Mouse (Mus musculus) adrenal gland (tissue): ENCODE results near the gene Fam155a.
"Not testable (repeated sequence)": the region's sequence is repeated elsewhere in the genome, so short reads cannot be mapped to it uniquely, and the experiment has no call there.

ENCODE experiments used
- intact Hi-C: fragments of 180-260 bp; cut with DNase I; formaldehyde crosslinking; loops from one replicate; pipeline ENCODE4 v1.15.1; 2025

Gene Fam155a

GRCm38 (mm10) chr8:9406204-9406603 is 364.8 kb downstream of the Fam155a start:
- intact Hi-C loops, result no loop called here

GRCm38 (mm10) chr8:9404651-9405050 is 366.3 kb downstream of the Fam155a start:
- intact Hi-C loops, result no loop called here

- intact Hi-C loops, result no loop called here
Measured at GRCm38 (mm10) chr8:9402393-9402792, 368.6 kb downstream of the Fam155a start.

GRCm38 (mm10) chr8:9398606-9399263 is 372.2 kb downstream of the Fam155a start:
- intact Hi-C loops, result no loop called here

- intact Hi-C loops, result no loop called here
Measured at GRCm38 (mm10) chr8:9398040-9398439, 372.9 kb downstream of the Fam155a start.

GRCm38 (mm10) chr8:9394670-9395069 is 376.3 kb downstream of the Fam155a start:
- intact Hi-C loops, result no loop called here

GRCm38 (mm10) chr8:9393246-9393645 is 377.7 kb downstream of the Fam155a start:
- intact Hi-C loops, result no loop called here

- intact Hi-C loops, result not testable (repeated sequence)
Measured at GRCm38 (mm10) chr8:9390229-9390628, 380.7 kb downstream of the Fam155a start.

GRCm38 (mm10) chr8:9369201-9369600 is 401.8 kb downstream of the Fam155a start:
- intact Hi-C loops, result no loop called here

GRCm38 (mm10) chr8:9367721-9368120 is 403.2 kb downstream of the Fam155a start:
- intact Hi-C loops, result no loop called here

- intact Hi-C loops, result no loop called here
Measured at GRCm38 (mm10) chr8:9365381-9365780, 405.6 kb downstream of the Fam155a start.

- intact Hi-C loops, result loop anchor here (5.0 kb wide), 2 partner anchors 234 to 589 kb away; no protein-coding TSS in a partner anchor
Measured at GRCm38 (mm10) chr8:9348523-9349135, 422.3 kb downstream of the Fam155a start.

GRCm38 (mm10) chr8:9347163-9347562 is 423.8 kb downstream of the Fam155a start:
- intact Hi-C loops, result loop anchor here (5.0 kb wide), 2 partner anchors 235 to 590 kb away; no protein-coding TSS in a partner anchor

GRCm38 (mm10) chr8:9344136-9344535 is 426.8 kb downstream of the Fam155a start:
- intact Hi-C loops, result no loop called here

- intact Hi-C loops, result no loop called here
Measured at GRCm38 (mm10) chr8:9342998-9343397, 428.0 kb downstream of the Fam155a start.

GRCm38 (mm10) chr8:9342593-9342992 is 428.4 kb downstream of the Fam155a start:
- intact Hi-C loops, result no loop called here

GRCm38 (mm10) chr8:9337905-9338304 is 433.1 kb downstream of the Fam155a start:
- intact Hi-C loops, result no loop called here

- intact Hi-C loops, result no loop called here
Measured at GRCm38 (mm10) chr8:9335933-9336303, 435.0 kb downstream of the Fam155a start.

GRCm38 (mm10) chr8:9335285-9335932 is 435.6 kb downstream of the Fam155a start:
- intact Hi-C loops, result no loop called here

GRCm38 (mm10) chr8:9332766-9333165 is 438.2 kb downstream of the Fam155a start:
- intact Hi-C loops, result no loop called here

- intact Hi-C loops, result no loop called here
Measured at GRCm38 (mm10) chr8:9309456-9309855, 461.5 kb downstream of the Fam155a start.

- intact Hi-C loops, result no loop called here
Measured at GRCm38 (mm10) chr8:9303526-9304135, 467.3 kb downstream of the Fam155a start.
